In genomic region chr7:142660651-142660945, GRCm38 (mm10) we compare ENCODE assay signal across 8 mouse cellular contexts. TPM values are rescaled to one million over a fixed set of nuclear protein-coding genes. Genes with fewer than 3 reads are reported as not detected.
A peak's percentile ranks its signal among the peaks of the same experiment; 100 is the strongest.
DNase-seq lines count a peak whose midpoint lies in the region; ATAC-seq and TF ChIP-seq lines count a peak whose summit lies in the region.

No protein-coding gene starts in this region.

- under 1% methylated on average over 29 of the region's 29 CpGs for WGBS in kidney, embryonic 15.5 days
- 3% methylated on average over 29 of the region's 29 CpGs for WGBS in kidney, adult 2 months
- 0% methylated on average over 29 of the region's 29 CpGs for WGBS in embryonic facial prominence, embryonic 12.5 days
- WGBS in hindbrain, embryonic 16.5 days: under 1% methylated on average over 29 of the region's 29 CpGs
- WGBS in midbrain, postnatal 0 days: under 1% methylated on average over 29 of the region's 29 CpGs

- no peaks in the 10 kb centered on the region for H3K36me3 ChIP-seq in kidney, embryonic 15.5 days
- H3K36me3 ChIP-seq in kidney, adult 2 months (ENCODE audit: control insufficient read depth, insufficient read depth, low read length): no peaks in the 10 kb centered on the region
- H3K36me3 ChIP-seq in embryonic facial prominence, embryonic 12.5 days: no peaks in the 10 kb centered on the region
- H3K36me3 ChIP-seq in hindbrain, embryonic 16.5 days (ENCODE audit: control insufficient read depth, insufficient read depth, low read length): no peaks in the 10 kb centered on the region
- no peaks in the 10 kb centered on the region for H3K36me3 ChIP-seq in midbrain, postnatal 0 days (ENCODE audit: insufficient read depth, low read length)

- DNase-seq in kidney, adult 2 months: no peak
- no peak for DNase-seq in midbrain, postnatal 0 days (ENCODE audit: low spot score)
- DNase-seq in layer of hippocampus, adult 9-11 months: no peak
- DNase-seq in thymus, postnatal 25 days: no peak

- H3K9ac ChIP-seq in kidney, embryonic 15.5 days: peak overlapping the region; percentile 71
- H3K9ac ChIP-seq in embryonic facial prominence, embryonic 12.5 days: peak overlapping the region; percentile 91
- no peak overlapping the region; the same call in 1 of the 2 replicates for H3K9ac ChIP-seq in hindbrain, embryonic 16.5 days (ENCODE audit: low read depth, low read length)
- no peak overlapping the region for H3K9ac ChIP-seq in midbrain, postnatal 0 days (replicated peaks; ENCODE audit: low read length, poor library complexity, severe bottlenecking)

- ATAC-seq in kidney, embryonic 15.5 days (replicated peaks; ENCODE audit: low FRiP score): no peak
- no peak for ATAC-seq in embryonic facial prominence, embryonic 12.5 days (ENCODE audit: insufficient number of reproducible peaks, insufficient read depth, low FRiP score, low TSS enrichment)
- no peak for ATAC-seq in hindbrain, embryonic 16.5 days
- ATAC-seq in midbrain, postnatal 0 days (ENCODE audit: low FRiP score): no peak
- ATAC-seq in activated CD4-positive, CD25-positive, alpha-beta regulatory T cell, adult 4 months: no peak

- H3K9me3 ChIP-seq in kidney, embryonic 15.5 days (replicated peaks): no peaks in the 10 kb centered on the region
- no peaks in the 10 kb centered on the region for H3K9me3 ChIP-seq in embryonic facial prominence, embryonic 12.5 days
- H3K9me3 ChIP-seq in hindbrain, embryonic 16.5 days (ENCODE audit: control insufficient read depth, low read length): no peaks in the 10 kb centered on the region
- no peaks in the 10 kb centered on the region for H3K9me3 ChIP-seq in midbrain, postnatal 0 days (ENCODE audit: low read length)

- H3K27ac ChIP-seq in kidney, embryonic 15.5 days: peak overlapping the region; percentile 93
- no peak overlapping the region for H3K27ac ChIP-seq in kidney, adult 2 months (ENCODE audit: insufficient read depth, low read depth, low read length)
- H3K27ac ChIP-seq in embryonic facial prominence, embryonic 12.5 days: peak overlapping the region; percentile 95
- no peak overlapping the region for H3K27ac ChIP-seq in hindbrain, embryonic 16.5 days (ENCODE audit: low read depth, low read length)
- H3K27ac ChIP-seq in midbrain, postnatal 0 days (ENCODE audit: low read depth, low read length): no peak overlapping the region

- H3K4me1 ChIP-seq in kidney, embryonic 15.5 days: peaks cover 63% of the 10 kb centered on the region
- H3K4me1 ChIP-seq in kidney, adult 2 months (ENCODE audit: control insufficient read depth, insufficient read depth, low read length): no peaks in the 10 kb centered on the region
- peaks cover 12% of the 10 kb centered on the region; the same call in 1 of the 2 replicates for H3K4me1 ChIP-seq in embryonic facial prominence, embryonic 12.5 days
- peaks cover 22% of the 10 kb centered on the region for H3K4me1 ChIP-seq in hindbrain, embryonic 16.5 days (ENCODE audit: control insufficient read depth, insufficient read depth, low read depth, low read length)
- H3K4me1 ChIP-seq in midbrain, postnatal 0 days (ENCODE audit: insufficient read depth, low read length): no peaks in the 10 kb centered on the region

- TF ChIP-seq POLR2A in kidney, adult 2 months (IDR thresholded peaks at IDR 0.05; ENCODE audit: low read depth, low read length): no peak

- peak overlapping the region; percentile 78 for H3K4me2 ChIP-seq in kidney, embryonic 15.5 days
- peak overlapping the region; percentile 56 for H3K4me2 ChIP-seq in embryonic facial prominence, embryonic 12.5 days (replicated peaks)
- H3K4me2 ChIP-seq in hindbrain, embryonic 16.5 days (ENCODE audit: low read length): peak overlapping the region; percentile 37; the same call in 1 of the 2 replicates
- H3K4me2 ChIP-seq in midbrain, postnatal 0 days (ENCODE audit: low read depth, low read length, poor library complexity, severe bottlenecking): peak overlapping the region; percentile 25

- H3K27me3 ChIP-seq in kidney, embryonic 15.5 days: peaks cover 98% of the 10 kb centered on the region
- peaks cover 13% of the 10 kb centered on the region for H3K27me3 ChIP-seq in kidney, adult 2 months (replicated peaks; ENCODE audit: control insufficient read depth, insufficient read depth, low read length)
- peaks cover 83% of the 10 kb centered on the region for H3K27me3 ChIP-seq in embryonic facial prominence, embryonic 12.5 days
- peaks cover 75% of the 10 kb centered on the region for H3K27me3 ChIP-seq in hindbrain, embryonic 16.5 days (replicated peaks; ENCODE audit: control insufficient read depth, insufficient read depth, low read length)
- H3K27me3 ChIP-seq in midbrain, postnatal 0 days (ENCODE audit: insufficient read depth, low read length): peaks cover 96% of the 10 kb centered on the region

- H3K4me3 ChIP-seq in kidney, embryonic 15.5 days (replicated peaks): peak overlapping the region; percentile 61
- H3K4me3 ChIP-seq in kidney, adult 2 months (ENCODE audit: insufficient read depth, low read depth, low read length): no peak overlapping the region
- peak overlapping the region; percentile 62 for H3K4me3 ChIP-seq in embryonic facial prominence, embryonic 12.5 days
- H3K4me3 ChIP-seq in hindbrain, embryonic 16.5 days (ENCODE audit: low read length): peak overlapping the region; percentile 13
- H3K4me3 ChIP-seq in midbrain, postnatal 0 days (ENCODE audit: low read depth, low read length): peak overlapping the region; percentile 15; the same call in 1 of the 2 replicates

- no peak for TF ChIP-seq CTCF in kidney, adult 2 months (conservative IDR thresholded peaks at IDR 0.05; ENCODE audit: insufficient read depth, insufficient read length, low read depth, low read length)
- TF ChIP-seq CTCF in midbrain, postnatal 0 days (IDR thresholded peaks at IDR 0.05): no peak

RNA-seq across cellular contexts. Expression of gene Igf2, which starts 6.0 kb away (rescaled TPM):
- 693 and 696 TPM in 2 replicates for polyA plus RNA-seq in kidney, embryonic 15.5 days (2015; fragmentation: Nextera tagmentation; extraction: Ambion mirVana)
- polyA plus RNA-seq in kidney, adult 2 months (2012; rRNA removed): 26.9 and 36.9 TPM in 2 replicates
- polyA plus RNA-seq in embryonic facial prominence, embryonic 12.5 days (2016; fragmentation: Nextera tagmentation; extraction: Ambion mirVana): 701 and 722 TPM in 2 replicates
- polyA plus RNA-seq in hindbrain, embryonic 16.5 days (2015; fragmentation: Nextera tagmentation; extraction: Ambion mirVana): 157 and 172 TPM in 2 replicates
- total RNA-seq in midbrain, postnatal 0 days (2014; rRNA removed): 369 and 380 TPM in 2 replicates
- 195 and 213 TPM in 2 replicates for polyA plus RNA-seq in midbrain, postnatal 0 days (2015; fragmentation: Nextera tagmentation; extraction: Ambion mirVana)
- polyA plus RNA-seq in activated CD4-positive, CD25-positive, alpha-beta regulatory T cell, adult 4 months (2017; shearing (Covaris generic)): under 1 TPM in 1 of 2 experiments, not detected in 1; 0.24 TPM

RNA-seq across cellular contexts. Expression of gene Gm49394, which starts 9.1 kb away (rescaled TPM):
- not detected in 2 replicates for polyA plus RNA-seq in kidney, embryonic 15.5 days (2015; fragmentation: Nextera tagmentation; extraction: Ambion mirVana)
- polyA plus RNA-seq in kidney, adult 2 months (2012; rRNA removed): 0.03 TPM in 1 of 2 replicates, not detected in the other
- polyA plus RNA-seq in embryonic facial prominence, embryonic 12.5 days (2016; fragmentation: Nextera tagmentation; extraction: Ambion mirVana): 0.04 TPM in 1 of 2 replicates, not detected in the other
- polyA plus RNA-seq in hindbrain, embryonic 16.5 days (2015; fragmentation: Nextera tagmentation; extraction: Ambion mirVana): 0.11 TPM in 1 of 2 replicates, not detected in the other
- not detected in 2 replicates for total RNA-seq in midbrain, postnatal 0 days (2014; rRNA removed)
- not detected in 2 replicates for polyA plus RNA-seq in midbrain, postnatal 0 days (2015; fragmentation: Nextera tagmentation; extraction: Ambion mirVana)
- not detected for polyA plus RNA-seq in activated CD4-positive, CD25-positive, alpha-beta regulatory T cell, adult 4 months (2017; shearing (Covaris generic))

Comparison
In these comparisons a context has a peak if more than half of its experiments do, and no peak if none do; other contexts are left out.
1. H3K27ac ChIP-seq: peak in kidney, embryonic 15.5 days (single experiment) and embryonic facial prominence, embryonic 12.5 days (single experiment); none in kidney, adult 2 months (single experiment), hindbrain, embryonic 16.5 days (single experiment) and midbrain, postnatal 0 days (single experiment).
2. H3K4me2 ChIP-seq: peak in every context shown above with its lines; median percentile 78 in kidney, embryonic 15.5 days; 56 in embryonic facial prominence, embryonic 12.5 days; 37 in hindbrain, embryonic 16.5 days; 25 in midbrain, postnatal 0 days.
3. H3K9ac ChIP-seq: peak in kidney, embryonic 15.5 days (single experiment) and embryonic facial prominence, embryonic 12.5 days (single experiment); none in hindbrain, embryonic 16.5 days (single experiment) and midbrain, postnatal 0 days (single experiment).
4. RNA of gene Igf2, which starts 6.0 kb away (polyA plus RNA-seq): 701 to 722 TPM in embryonic facial prominence, embryonic 12.5 days, 693 to 696 TPM in kidney, embryonic 15.5 days, 195 to 213 TPM in midbrain, postnatal 0 days, 157 to 172 TPM in hindbrain, embryonic 16.5 days and 26.9 to 36.9 TPM in kidney, adult 2 months; 0.24 TPM in activated CD4-positive, CD25-positive, alpha-beta regulatory T cell, adult 4 months; every median in the first group is over 10 times any median in the second.